Comparison of ENCODE assay signal across 8 mouse cellular contexts in genomic region chr6:51523310-51523709, GRCm38 (mm10). TPM values are rescaled to one million over a fixed set of nuclear protein-coding genes. Genes with fewer than 3 reads are reported as not detected.
A peak's percentile ranks its signal among the peaks of the same experiment; 100 is the strongest.
DNase-seq lines count a peak whose midpoint lies in the region; ATAC-seq and TF ChIP-seq lines count a peak whose summit lies in the region.

No protein-coding gene starts in this region.

- H3K4me2 ChIP-seq in lung, embryonic 16.5 days (ENCODE audit: low read depth, low read length) = peak overlapping the region; percentile 97
- H3K4me2 ChIP-seq in intestine, postnatal 0 days (replicated peaks; ENCODE audit: low read depth) = peak overlapping the region; percentile 95
- peak overlapping the region; percentile 77 for H3K4me2 ChIP-seq in neural tube, embryonic 14.5 days (ENCODE audit: low read depth, low read length)

- no peak overlapping the region for H3K27ac ChIP-seq in lung, embryonic 16.5 days (ENCODE audit: low read length)
- H3K27ac ChIP-seq in forebrain, embryonic 10.5 days = peak overlapping the region; percentile 90
- no peak overlapping the region for H3K27ac ChIP-seq in intestine, postnatal 0 days (ENCODE audit: low read depth, low read length)
- H3K27ac ChIP-seq in neural tube, embryonic 14.5 days (ENCODE audit: low read depth, low read length) = no peak overlapping the region

- H3K36me3 ChIP-seq in lung, embryonic 16.5 days (ENCODE audit: control insufficient read depth, insufficient read depth, low read length) = no peaks in the 10 kb centered on the region
- no peaks in the 10 kb centered on the region for H3K36me3 ChIP-seq in forebrain, embryonic 10.5 days (replicated peaks)
- H3K36me3 ChIP-seq in intestine, postnatal 0 days (ENCODE audit: control insufficient read depth, insufficient read depth) = no peaks in the 10 kb centered on the region
- H3K36me3 ChIP-seq in neural tube, embryonic 14.5 days (ENCODE audit: control insufficient read depth, insufficient read depth, low read length) = no peaks in the 10 kb centered on the region

- no peaks in the 10 kb centered on the region for H3K4me1 ChIP-seq in lung, embryonic 16.5 days (replicated peaks; ENCODE audit: control insufficient read depth, insufficient read depth, low read length)
- peaks cover 18% of the 10 kb centered on the region for H3K4me1 ChIP-seq in forebrain, embryonic 10.5 days
- H3K4me1 ChIP-seq in intestine, postnatal 0 days (replicated peaks; ENCODE audit: control insufficient read depth, insufficient read depth, low read length) = no peaks in the 10 kb centered on the region; the same call in 1 of the 2 replicates
- no peaks in the 10 kb centered on the region for H3K4me1 ChIP-seq in neural tube, embryonic 14.5 days (ENCODE audit: control insufficient read depth, insufficient read depth, low read length)

- WGBS in lung, embryonic 16.5 days = 16% methylated on average over 5 of the region's 5 CpGs
- 28% methylated on average over 5 of the region's 5 CpGs for WGBS in forebrain, embryonic 10.5 days
- 18% methylated on average over 5 of the region's 5 CpGs for WGBS in intestine, postnatal 0 days
- 21% methylated on average over 5 of the region's 5 CpGs for whole genome bisulfite sequencing in neural tube, embryonic 14.5 days

- H3K9me3 ChIP-seq in lung, embryonic 16.5 days (ENCODE audit: control insufficient read depth, low read length) = no peaks in the 10 kb centered on the region
- H3K9me3 ChIP-seq in forebrain, embryonic 10.5 days = no peaks in the 10 kb centered on the region
- no peaks in the 10 kb centered on the region for H3K9me3 ChIP-seq in intestine, postnatal 0 days (ENCODE audit: control insufficient read depth)
- H3K9me3 ChIP-seq in neural tube, embryonic 14.5 days (ENCODE audit: control insufficient read depth, low read length) = no peaks in the 10 kb centered on the region

- peak; percentile 40; the same call in 1 of the 2 replicates for ATAC-seq in lung, embryonic 16.5 days (ENCODE audit: low read depth)
- no peak for ATAC-seq in intestine, postnatal 0 days
- peak; percentile 39; the same call in 1 of the 2 replicates for ATAC-seq in neural tube, embryonic 14.5 days (ENCODE audit: low read depth)
- no peak for ATAC-seq in erythroblast, adult 5-6 weeks (replicated peaks; ENCODE audit: low FRiP score, poor library complexity, severe bottlenecking)

- H3K27me3 ChIP-seq in lung, embryonic 16.5 days (ENCODE audit: control insufficient read depth, insufficient read depth, low read depth, low read length) = no peaks in the 10 kb centered on the region
- H3K27me3 ChIP-seq in forebrain, embryonic 10.5 days (ENCODE audit: poor library complexity, severe bottlenecking) = no peaks in the 10 kb centered on the region
- H3K27me3 ChIP-seq in intestine, postnatal 0 days (replicated peaks; ENCODE audit: control insufficient read depth, insufficient read depth, low read length) = no peaks in the 10 kb centered on the region
- H3K27me3 ChIP-seq in neural tube, embryonic 14.5 days (ENCODE audit: control insufficient read depth, insufficient read depth, low read length) = no peaks in the 10 kb centered on the region

- peak overlapping the region; percentile 68; the same call in 1 of the 2 replicates for H3K9ac ChIP-seq in lung, embryonic 16.5 days (ENCODE audit: low read length)
- H3K9ac ChIP-seq in intestine, postnatal 0 days (ENCODE audit: low read depth, low read length) = no peak overlapping the region
- H3K9ac ChIP-seq in neural tube, embryonic 14.5 days (replicated peaks; ENCODE audit: low read depth, low read length) = peak overlapping the region; percentile 61; the same call in 1 of the 2 replicates

- no peak for TF ChIP-seq CTCF in intestine, postnatal 0 days (IDR thresholded peaks at IDR 0.05; ENCODE audit: low read depth)

- DNase-seq in lung, postnatal 36 days = no peak
- DNase-seq in forebrain, embryonic 10.5 days (ENCODE audit: extremely low spot score, low spot score) = no peak
- no peak for DNase-seq in layer of hippocampus, adult 9-11 months
- DNase-seq in B cell, adult 2 months = no peak

- peak overlapping the region; percentile 72 for H3K4me3 ChIP-seq in lung, embryonic 16.5 days (ENCODE audit: low read length)
- peak overlapping the region; percentile 73 for H3K4me3 ChIP-seq in forebrain, embryonic 10.5 days
- H3K4me3 ChIP-seq in intestine, postnatal 0 days (ENCODE audit: low read depth, low read length) = peak overlapping the region; percentile 60
- peak overlapping the region; percentile 76 for H3K4me3 ChIP-seq in neural tube, embryonic 14.5 days (ENCODE audit: low read depth, low read length)

RNA-seq across cellular contexts. Expression of gene Snx10, which starts 0.4 kb away (rescaled TPM):
- 14.1 and 14.4 TPM in 2 replicates for polyA plus RNA-seq in lung, embryonic 16.5 days (2015; fragmentation: Nextera tagmentation; extraction: Ambion mirVana)
- 32.7 and 34.2 TPM in 2 replicates for polyA plus RNA-seq in forebrain, embryonic 10.5 days (2016; fragmentation: Nextera tagmentation; extraction: Ambion mirVana)
- 8.4 and 10.1 TPM in 2 replicates for polyA plus RNA-seq in intestine, postnatal 0 days (2015; fragmentation: Nextera tagmentation; extraction: Ambion mirVana)
- polyA plus RNA-seq in neural tube, embryonic 14.5 days (2014; fragmentation: Nextera tagmentation; extraction: Ambion mirVana) = 62.4 and 63.9 TPM in 2 replicates
- total RNA-seq in erythroblast, adult 5-6 weeks (2015; ENCODE audit: low replicate concordance) = 17.8 and 21.7 TPM in 2 replicates
- 14.5 and 15.3 TPM in 2 replicates for total RNA-seq in erythroblast, adult 5-6 weeks (2017; ENCODE audit: low replicate concordance)

RNA-seq across cellular contexts. Expression of gene Cbx3, which starts 53.1 kb away (rescaled TPM):
- 443 and 509 TPM in 2 replicates for polyA plus RNA-seq in lung, embryonic 16.5 days (2015; fragmentation: Nextera tagmentation; extraction: Ambion mirVana)
- polyA plus RNA-seq in forebrain, embryonic 10.5 days (2016; fragmentation: Nextera tagmentation; extraction: Ambion mirVana) = 627 and 704 TPM in 2 replicates
- 168 and 172 TPM in 2 replicates for polyA plus RNA-seq in intestine, postnatal 0 days (2015; fragmentation: Nextera tagmentation; extraction: Ambion mirVana)
- polyA plus RNA-seq in neural tube, embryonic 14.5 days (2014; fragmentation: Nextera tagmentation; extraction: Ambion mirVana) = 360 and 386 TPM in 2 replicates
- 84.6 and 122 TPM in 2 replicates for total RNA-seq in erythroblast, adult 5-6 weeks (2015; ENCODE audit: low replicate concordance)
- total RNA-seq in erythroblast, adult 5-6 weeks (2017; ENCODE audit: low replicate concordance) = 119 and 148 TPM in 2 replicates

RNA-seq across cellular contexts. Expression of gene Hnrnpa2b1, which starts 53.6 kb away (rescaled TPM):
- 1,726 and 1,925 TPM in 2 replicates for polyA plus RNA-seq in lung, embryonic 16.5 days (2015; fragmentation: Nextera tagmentation; extraction: Ambion mirVana)
- 2,609 and 2,780 TPM in 2 replicates for polyA plus RNA-seq in forebrain, embryonic 10.5 days (2016; fragmentation: Nextera tagmentation; extraction: Ambion mirVana)
- 654 and 678 TPM in 2 replicates for polyA plus RNA-seq in intestine, postnatal 0 days (2015; fragmentation: Nextera tagmentation; extraction: Ambion mirVana)
- polyA plus RNA-seq in neural tube, embryonic 14.5 days (2014; fragmentation: Nextera tagmentation; extraction: Ambion mirVana) = 791 and 971 TPM in 2 replicates
- 435 and 484 TPM in 2 replicates for total RNA-seq in erythroblast, adult 5-6 weeks (2015; ENCODE audit: low replicate concordance)
- total RNA-seq in erythroblast, adult 5-6 weeks (2017; ENCODE audit: low replicate concordance) = 397 and 928 TPM in 2 replicates

Comparison
In these comparisons a context has a peak if more than half of its experiments do, and no peak if none do; other contexts are left out.
1. ATAC-seq: peak in lung, embryonic 16.5 days (single experiment) and neural tube, embryonic 14.5 days (single experiment); none in intestine, postnatal 0 days (single experiment) and erythroblast, adult 5-6 weeks (single experiment).
2. Peak in every context shown above with its lines, with median percentiles within 50 percentile points of each other: H3K4me2 ChIP-seq and H3K4me3 ChIP-seq.